Mouse (Mus musculus): ENCODE data around the gene Hlf. TPM values are rescaled to one million over a fixed set of nuclear protein-coding genes. Genes with fewer than 3 reads are reported as not detected.

Hlf gene
- under 1 TPM in 2 of 26 experiments, not detected in 24; 0.12 to 0.99 TPM for total RNA-seq (2018; cell fraction: chromatin; rRNA removed)
- total RNA-seq (2018; cell fraction: cytosol; rRNA removed): under 1 TPM in 3 of 26 experiments, not detected in 23; under 0.01 to 0.05 (median 0.04) TPM
- total RNA-seq (2018; cell fraction: nucleus; rRNA removed): not detected
- 0.04 TPM in 1 of 3 replicates, not detected in the others for polyA plus RNA-seq (2018)

DNA sequence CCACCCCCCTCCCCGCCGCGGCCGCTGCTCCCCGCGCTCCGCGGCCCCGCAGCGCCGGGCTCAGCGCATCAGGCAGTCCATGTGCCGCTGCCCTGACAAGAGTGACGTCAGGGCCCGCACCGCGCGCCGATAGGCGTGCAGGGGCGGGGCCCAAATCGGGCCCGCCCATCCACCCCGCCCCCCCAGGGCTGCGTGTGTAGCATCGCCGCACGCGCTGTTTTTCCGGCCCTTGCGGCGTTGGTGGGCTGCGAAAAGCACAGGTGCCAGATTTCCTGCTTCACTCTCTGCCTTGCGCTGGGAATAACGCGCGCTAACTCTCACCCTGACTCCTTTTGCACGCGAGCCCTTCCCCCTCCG is at the start of gene Hlf:
Hlf (minus strand) TSS at position 79 of the 357 bp plus-strand sequence.
- Histone ChIP-seq H3K79me2 (ENCODE audit: inconsistent target) (no peaks in the 10 kb centered on the region), H3K4me3 (ENCODE audit: inconsistent target) (peak within 1 kb of the TSS; percentile 10; the same call in 1 of the 2 replicates)
- WGBS (ENCODE audit: missing documents): under 1% methylated on average over 35 of the region's 40 CpGs

DNA sequence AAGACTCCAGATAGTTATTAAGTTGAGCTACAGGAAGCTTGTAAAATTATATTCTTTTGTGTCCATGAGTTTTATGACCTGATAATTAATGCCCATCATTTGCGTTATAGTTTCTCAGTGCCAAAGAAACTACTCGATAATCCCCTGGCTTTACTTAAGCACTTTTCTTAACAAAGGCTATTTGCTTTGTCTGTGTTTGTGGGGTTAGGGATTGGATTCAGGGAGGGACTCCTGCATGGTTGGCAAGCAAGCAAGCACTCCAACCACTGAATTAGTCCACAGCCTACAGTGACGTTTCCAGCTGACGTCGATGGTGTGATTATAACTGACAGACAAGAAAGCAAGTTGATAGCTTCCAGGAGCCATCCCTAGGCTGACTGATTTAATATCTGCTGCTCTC is 48.1 kb upstream of the Hlf start:
- H3K4me3 ChIP-seq (ENCODE audit: inconsistent target): no peak overlapping the region
- WGBS (ENCODE audit: missing documents): 93% methylated on average over 5 of the region's 5 CpGs
- no peaks in the 10 kb centered on the region for H3K36me3 ChIP-seq (ENCODE audit: inconsistent target)
- H3K27ac ChIP-seq: no peak overlapping the region
- H3K79me2 ChIP-seq (ENCODE audit: inconsistent target): no peaks in the 10 kb centered on the region

More for the DNA sequence above, at the start of gene Hlf:
- Histone ChIP-seq H3K36me3 (ENCODE audit: inconsistent target) (no peaks in the 10 kb centered on the region), H3K27ac (no peak within 1 kb of the TSS)

DNA sequence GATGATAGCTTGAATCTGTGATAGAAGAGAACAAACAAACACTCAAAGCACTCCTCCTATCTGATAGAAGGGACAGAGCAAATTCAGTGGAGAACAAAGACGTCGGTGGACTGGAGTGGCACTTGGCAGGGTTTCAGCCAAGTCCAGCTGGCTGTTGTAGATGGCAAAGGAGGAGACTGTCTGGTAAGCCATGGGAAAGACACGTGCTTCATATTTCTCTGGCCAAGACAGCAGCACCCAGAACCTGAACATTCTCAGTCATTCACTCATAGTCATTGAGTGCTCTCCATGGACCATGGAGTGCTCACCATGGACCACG is 34.5 kb upstream of the Hlf start:
- Histone ChIP-seq H3K79me2 (ENCODE audit: inconsistent target) (no peaks in the 10 kb centered on the region), H3K27ac (no peak overlapping the region), H3K36me3 (ENCODE audit: inconsistent target) (no peaks in the 10 kb centered on the region), H3K4me3 (ENCODE audit: inconsistent target) (no peak overlapping the region)
- 98% methylated on average over 4 of the region's 4 CpGs for WGBS (ENCODE audit: missing documents)

GRCm38 (mm10) chr11:90424334-90425206 is 33.9 kb upstream of the Hlf start:
- Histone ChIP-seq H3K36me3 (ENCODE audit: inconsistent target) (no peaks in the 10 kb centered on the region), H3K27ac (no peak overlapping the region), H3K4me3 (ENCODE audit: inconsistent target) (no peak overlapping the region), H3K79me2 (ENCODE audit: inconsistent target) (no peaks in the 10 kb centered on the region)
- 88% methylated on average over 11 of the region's 11 CpGs for WGBS (ENCODE audit: missing documents)

DNA sequence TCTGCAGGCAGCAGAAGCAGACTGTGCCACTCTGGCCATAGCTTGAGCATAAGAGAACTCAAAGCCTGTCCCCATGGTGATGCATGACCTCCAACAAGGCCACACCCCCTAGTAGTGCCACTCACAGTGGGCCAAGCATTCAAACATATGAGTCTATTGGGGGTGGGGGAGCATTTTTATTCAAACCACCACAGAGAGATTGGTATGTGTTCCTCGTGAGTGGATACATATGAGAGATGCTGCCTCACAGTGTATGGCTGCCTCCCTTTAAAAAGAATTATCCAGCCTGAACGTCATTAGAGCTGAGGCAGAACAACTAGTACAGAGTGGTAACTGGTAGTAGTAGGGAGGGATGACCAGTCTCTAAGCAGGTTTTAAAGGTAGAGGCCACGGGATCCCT is 33.2 kb upstream of the Hlf start:
- Histone ChIP-seq H3K27ac (no peak overlapping the region), H3K4me3 (ENCODE audit: inconsistent target) (no peak overlapping the region), H3K36me3 (ENCODE audit: inconsistent target) (no peaks in the 10 kb centered on the region), H3K79me2 (ENCODE audit: inconsistent target) (no peaks in the 10 kb centered on the region)
- WGBS (ENCODE audit: missing documents): 85% methylated on average over 3 of the region's 3 CpGs

DNA sequence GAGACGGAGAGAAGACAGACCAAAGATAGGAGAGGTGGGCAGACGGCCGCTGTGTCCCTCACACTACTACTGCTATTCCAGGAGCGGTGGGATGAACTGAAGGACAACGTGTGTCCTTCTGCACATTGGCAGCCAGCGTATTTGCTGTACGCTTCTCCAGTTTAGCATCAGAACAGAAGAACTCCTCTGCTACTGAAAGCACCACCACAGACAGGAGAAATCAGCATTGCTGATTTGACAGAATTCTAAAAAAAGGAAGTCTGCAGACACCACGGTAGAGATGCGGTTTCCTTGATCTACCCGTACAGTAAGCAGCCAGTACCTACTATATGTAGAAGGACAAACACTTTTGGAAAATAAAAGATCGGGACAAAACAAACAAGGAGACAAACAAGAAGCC is 29.0 kb upstream of the Hlf start:
- WGBS (ENCODE audit: missing documents): 20% methylated on average over 11 of the region's 11 CpGs
- no peaks in the 10 kb centered on the region for H3K79me2 ChIP-seq (ENCODE audit: inconsistent target)
- H3K27ac ChIP-seq: no peak overlapping the region
- no peaks in the 10 kb centered on the region for H3K36me3 ChIP-seq (ENCODE audit: inconsistent target)
- H3K4me3 ChIP-seq (ENCODE audit: inconsistent target): no peak overlapping the region

DNA sequence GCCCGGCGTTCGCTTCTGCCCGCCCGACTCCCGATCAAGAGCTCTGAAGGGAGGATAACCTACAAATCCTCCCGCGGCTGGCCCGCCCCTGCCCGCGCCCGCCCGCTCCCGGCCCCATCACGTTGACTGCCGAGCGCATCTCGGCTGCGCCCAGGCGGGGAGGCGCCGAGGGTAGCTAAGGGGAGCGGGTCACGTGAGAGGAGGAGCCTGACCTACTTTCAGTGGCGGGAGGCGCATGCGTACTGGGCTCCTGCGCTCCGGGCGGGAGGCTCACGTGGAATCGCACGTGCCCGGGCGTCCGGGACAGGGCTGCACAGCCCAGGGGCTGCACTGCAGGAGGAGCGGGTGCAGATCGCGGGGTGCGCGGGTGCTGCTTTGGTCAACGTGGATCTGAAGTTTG is 27.2 kb upstream of the Hlf start:
- no peaks in the 10 kb centered on the region for H3K36me3 ChIP-seq (ENCODE audit: inconsistent target)
- H3K27ac ChIP-seq: no peak overlapping the region
- no peak overlapping the region for H3K4me3 ChIP-seq (ENCODE audit: inconsistent target)
- WGBS (ENCODE audit: missing documents): 1% methylated on average over 37 of the region's 42 CpGs
- H3K79me2 ChIP-seq (ENCODE audit: inconsistent target): no peaks in the 10 kb centered on the region

DNA sequence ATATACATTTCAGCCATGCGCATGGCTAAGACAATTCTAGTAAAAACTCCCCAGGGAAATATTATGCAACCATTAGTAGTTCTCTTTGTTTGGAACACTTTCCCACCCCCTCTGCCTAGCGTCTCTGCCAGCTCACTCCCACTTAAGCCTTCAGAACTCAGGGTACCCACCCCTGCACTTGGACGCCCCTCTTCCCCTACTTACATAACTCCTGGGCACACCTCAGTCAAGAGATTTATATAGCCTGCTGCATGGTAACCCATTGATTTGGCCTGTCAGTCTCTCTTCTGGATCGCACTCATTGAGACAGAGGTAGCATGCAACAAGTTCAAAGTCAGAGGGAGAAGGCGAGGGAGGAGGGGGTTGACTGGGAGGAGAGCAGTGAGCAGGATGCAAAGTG is 26.3 kb upstream of the Hlf start:
- H3K79me2 ChIP-seq (ENCODE audit: inconsistent target): no peaks in the 10 kb centered on the region
- no peak overlapping the region for H3K27ac ChIP-seq
- no peaks in the 10 kb centered on the region for H3K36me3 ChIP-seq (ENCODE audit: inconsistent target)
- H3K4me3 ChIP-seq (ENCODE audit: inconsistent target): no peak overlapping the region
- 91% methylated on average over 5 of the region's 5 CpGs for WGBS (ENCODE audit: missing documents)

- 63% methylated on average over 6 of the region's 6 CpGs for WGBS (ENCODE audit: missing documents)
- Histone ChIP-seq H3K79me2 (ENCODE audit: inconsistent target) (no peaks in the 10 kb centered on the region), H3K36me3 (ENCODE audit: inconsistent target) (no peaks in the 10 kb centered on the region), H3K4me3 (ENCODE audit: inconsistent target) (no peak overlapping the region), H3K27ac (no peak overlapping the region)
These were observed 8.2 kb upstream of the Hlf start for GRCm38 (mm10) chr11:90398850-90399249.

DNA sequence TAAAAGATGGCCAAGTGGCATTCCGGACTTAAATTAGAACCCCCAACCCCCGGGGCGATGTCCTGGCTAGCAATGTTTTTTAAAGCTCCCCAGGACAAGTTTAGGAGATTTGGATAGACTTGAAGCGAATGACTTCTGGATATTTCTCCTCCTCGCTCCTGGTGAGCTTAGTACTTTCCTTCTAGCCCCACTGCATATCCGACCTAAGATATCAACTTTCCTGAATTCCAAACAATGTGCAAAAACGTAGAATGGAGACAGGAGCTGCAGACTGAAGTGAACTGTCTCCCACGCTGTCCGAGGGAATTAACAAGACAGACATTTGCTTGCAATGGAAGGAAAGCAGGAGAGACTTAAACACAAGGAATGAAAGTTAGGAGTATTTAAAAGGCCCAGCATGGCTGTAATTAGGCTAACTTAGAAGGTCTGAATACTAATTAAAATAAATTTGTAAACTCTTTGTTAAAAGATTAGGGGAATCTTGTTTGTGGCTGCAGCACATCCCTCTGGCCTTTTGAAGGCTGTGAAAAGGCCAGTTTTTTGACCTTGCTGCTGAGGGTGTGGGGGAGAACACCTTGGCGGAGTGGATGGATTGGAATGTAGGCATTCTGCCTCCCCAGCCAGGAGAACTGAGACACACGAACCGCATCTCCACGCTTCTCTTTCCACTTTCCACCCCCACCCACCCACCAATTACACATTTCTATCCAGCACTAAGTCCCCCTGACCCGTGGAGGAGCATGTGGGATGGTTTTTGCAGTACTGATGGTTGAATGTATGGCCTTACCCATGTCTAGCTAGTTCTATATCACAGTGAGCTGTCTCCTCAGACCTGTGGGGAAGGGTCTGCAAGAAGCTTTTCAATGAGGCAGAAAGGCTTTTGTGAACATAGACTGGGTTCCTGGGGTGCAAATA is 833 bp upstream of the Hlf start:
- no peaks in the 10 kb centered on the region for H3K79me2 ChIP-seq (ENCODE audit: inconsistent target)
- no peak overlapping the region for H3K27ac ChIP-seq
- H3K36me3 ChIP-seq (ENCODE audit: inconsistent target): no peaks in the 10 kb centered on the region
- no peak overlapping the region for H3K4me3 ChIP-seq (ENCODE audit: inconsistent target)
- 66% methylated on average over 14 of the region's 14 CpGs for WGBS (ENCODE audit: missing documents)

- no peaks in the 10 kb centered on the region for H3K79me2 ChIP-seq (ENCODE audit: inconsistent target)
- H3K36me3 ChIP-seq (ENCODE audit: inconsistent target): no peaks in the 10 kb centered on the region
- WGBS (ENCODE audit: missing documents): under 1% methylated on average over 41 of the region's 41 CpGs
- H3K4me3 ChIP-seq (ENCODE audit: inconsistent target): peak overlapping the region; percentile 10; the same call in 1 of the 2 replicates
- H3K27ac ChIP-seq: no peak overlapping the region
These were observed 536 bp downstream of the Hlf start for GRCm38 (mm10) chr11:90389902-90390816.

- Histone ChIP-seq H3K27ac (no peak overlapping the region), H3K4me3 (ENCODE audit: inconsistent target) (no peak overlapping the region), H3K36me3 (ENCODE audit: inconsistent target) (no peaks in the 10 kb centered on the region), H3K79me2 (ENCODE audit: inconsistent target) (no peaks in the 10 kb centered on the region)
- WGBS (ENCODE audit: missing documents): under 1% methylated on average over 35 of the region's 36 CpGs
These were observed 1.4 kb downstream of the Hlf start for GRCm38 (mm10) chr11:90389174-90389901.
